Mouse (Mus musculus) brain, embryonic 14.5 days (tissue): Measurements from ENCODE around the gene Ccdc15.

Experiments
- CTCF ChIP-seq: fragments of 200-500 bp; IDR thresholded peaks from 2 replicates; pipeline ENCODE4 v1.5.1; 2012; ENCODE audit warnings: inconsistent platforms, mild to moderate bottlenecking, moderate library complexity, borderline replicate concordance; ENCODE audit not compliant: insufficient read depth, insufficient read length; ENCODE audit errors: extremely low read depth
- POLR2A ChIP-seq: fragments of 200-500 bp; IDR thresholded peaks from 2 replicates; pipeline ENCODE4 v1.6.1; 2012; ENCODE audit warnings: mild to moderate bottlenecking, inconsistent platforms, borderline replicate concordance; ENCODE audit not compliant: poor library complexity, insufficient read depth, insufficient read length, severe bottlenecking; ENCODE audit errors: extremely low read depth

DNA sequence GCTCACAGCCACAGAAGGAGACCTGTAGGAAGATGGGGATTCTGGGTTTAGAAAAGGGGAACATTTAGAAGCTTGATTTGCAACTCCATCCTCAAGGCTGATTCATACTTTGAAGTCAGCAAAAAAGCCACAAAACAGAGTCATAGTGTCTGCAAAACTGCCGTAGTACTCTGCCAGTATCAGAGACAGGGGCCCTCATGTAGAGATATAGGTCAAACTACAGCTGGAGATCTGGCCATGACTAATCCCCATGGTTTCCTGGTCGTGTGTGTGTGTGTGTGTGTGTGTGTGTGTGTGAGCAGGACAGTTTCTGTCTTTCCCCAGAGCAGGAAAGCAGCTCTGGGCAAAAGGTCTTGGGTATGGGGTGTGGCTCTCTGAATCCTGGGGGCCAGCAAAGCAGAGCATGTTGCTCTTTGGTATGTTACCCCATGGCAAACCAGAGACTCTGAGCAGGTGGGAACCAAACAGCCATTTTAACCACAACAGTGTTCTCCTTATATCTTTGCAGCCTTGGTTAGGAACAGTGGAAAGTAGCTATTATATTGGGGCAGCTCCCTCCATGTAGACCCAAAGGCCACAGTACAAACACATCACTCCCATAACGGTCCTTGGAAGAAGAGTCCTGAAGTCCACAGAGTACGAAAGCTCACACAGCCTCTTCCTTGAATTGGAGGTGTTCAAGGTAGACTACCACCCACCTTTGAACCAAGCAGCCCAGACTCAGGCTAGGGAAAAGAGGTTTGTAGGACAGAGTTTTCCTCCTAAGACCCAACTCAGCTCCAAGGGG lies 112.1 kb downstream of the Ccdc15 start:
- no peak for TF ChIP-seq CTCF
- TF ChIP-seq POLR2A: no peak
